Mouse (Mus musculus): ENCODE data around the gene Pdzd7. TPM values are rescaled to one million over a fixed set of nuclear protein-coding genes. Genes with fewer than 3 reads are reported as not detected.

Pdzd7 gene
- polyA plus RNA-seq (2014; fragmentation: Illumina TruSeq; extraction: RNeasy Lipid Tissue Mini Kit (QIAGEN cat#74804); ENCODE audit: low read depth, low replicate concordance) = not detected

DNA sequence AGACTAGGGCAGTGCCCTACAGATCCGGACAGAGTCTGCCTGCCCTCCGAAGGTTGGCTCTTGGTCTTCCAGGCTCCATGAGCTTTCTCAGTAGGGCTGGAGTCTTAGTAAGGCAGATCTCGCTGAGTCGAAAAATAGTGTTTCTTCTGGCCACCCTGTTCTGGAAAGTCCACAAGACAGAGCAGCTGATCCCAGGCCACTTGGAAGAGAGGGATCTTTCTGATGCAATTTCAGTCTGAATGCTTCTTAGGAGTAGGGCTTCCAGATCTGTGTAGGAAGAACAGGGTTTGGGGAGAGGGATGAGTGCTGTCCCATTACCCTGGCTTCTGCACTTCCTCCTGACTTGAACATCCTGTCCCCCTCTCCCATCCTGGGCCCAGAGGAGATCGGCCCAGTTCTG, at the start of gene Pdzd7:
Pdzd7 (minus strand) TSS at position 67 of the 400 bp plus-strand sequence.

DNA sequence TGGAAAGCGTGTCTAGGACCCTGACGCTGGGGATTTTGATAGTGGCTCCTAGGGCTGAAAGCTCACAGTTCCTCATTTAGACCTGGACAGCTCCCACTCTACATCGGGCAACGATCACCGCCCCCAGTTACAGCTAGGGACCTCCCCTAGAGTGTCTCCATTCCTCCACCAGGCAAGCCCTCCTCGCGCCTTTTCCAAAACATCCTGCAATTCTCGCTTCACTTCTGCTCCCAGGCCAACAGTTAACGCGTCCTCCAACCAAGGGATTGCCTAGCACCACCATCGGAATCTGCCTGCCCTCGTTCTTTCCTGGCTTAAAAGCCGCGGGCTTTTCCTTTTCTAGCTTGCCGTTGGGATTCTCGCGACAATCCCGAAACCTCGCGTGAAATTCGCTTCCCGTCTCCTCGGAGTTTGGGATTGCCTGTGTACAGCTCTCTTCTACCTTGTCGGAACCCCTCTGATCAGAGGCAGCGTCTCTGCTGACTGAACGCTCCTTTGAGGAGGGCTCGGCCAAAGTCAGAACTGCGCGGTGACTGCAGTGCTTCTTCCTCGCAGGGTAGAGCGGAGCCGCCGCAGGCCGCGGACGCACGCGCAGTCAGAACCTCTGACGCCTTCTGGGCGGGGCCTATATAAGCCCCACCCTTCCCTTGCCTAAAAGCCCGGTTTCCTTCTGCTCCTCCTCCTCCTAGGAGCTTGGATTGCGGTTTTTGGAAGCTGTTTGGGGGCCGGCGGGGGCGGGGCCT, 29.2 kb upstream of the Pdzd7 start, which contains the start of gene Kazald1:
Kazald1 (plus strand) TSS at position 662 of the 743 bp plus-strand sequence.

DNA sequence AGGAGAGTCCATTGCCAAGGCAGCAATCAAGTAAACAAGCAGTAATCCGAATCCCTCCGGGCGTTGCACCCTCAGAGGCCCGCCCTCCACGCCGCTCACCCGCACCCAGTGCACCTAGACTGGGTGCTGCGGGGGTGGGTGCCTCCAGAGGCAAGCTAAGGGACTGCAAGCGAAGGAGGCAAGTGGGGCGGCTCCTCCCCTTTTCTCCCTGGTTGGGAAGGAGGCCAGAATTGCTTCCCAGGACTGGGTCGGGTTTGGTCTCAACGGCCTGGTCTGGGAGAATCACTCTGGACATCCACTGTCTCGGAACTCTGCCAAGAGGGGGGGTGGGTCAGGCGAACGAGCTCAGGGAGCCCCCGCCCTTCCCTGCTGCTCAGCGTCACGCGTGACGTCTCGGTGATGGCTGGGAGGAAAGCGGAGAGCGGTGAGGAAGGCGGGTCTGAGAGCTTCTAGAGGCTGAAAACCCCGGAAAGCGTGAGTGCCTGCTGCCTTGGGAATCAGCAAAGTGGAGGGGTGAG, 2.0 kb upstream of the Pdzd7 start, which contains the start of gene Sfxn3:
Sfxn3 (plus strand) TSS at position 87 of the 518 bp plus-strand sequence.

DNA sequence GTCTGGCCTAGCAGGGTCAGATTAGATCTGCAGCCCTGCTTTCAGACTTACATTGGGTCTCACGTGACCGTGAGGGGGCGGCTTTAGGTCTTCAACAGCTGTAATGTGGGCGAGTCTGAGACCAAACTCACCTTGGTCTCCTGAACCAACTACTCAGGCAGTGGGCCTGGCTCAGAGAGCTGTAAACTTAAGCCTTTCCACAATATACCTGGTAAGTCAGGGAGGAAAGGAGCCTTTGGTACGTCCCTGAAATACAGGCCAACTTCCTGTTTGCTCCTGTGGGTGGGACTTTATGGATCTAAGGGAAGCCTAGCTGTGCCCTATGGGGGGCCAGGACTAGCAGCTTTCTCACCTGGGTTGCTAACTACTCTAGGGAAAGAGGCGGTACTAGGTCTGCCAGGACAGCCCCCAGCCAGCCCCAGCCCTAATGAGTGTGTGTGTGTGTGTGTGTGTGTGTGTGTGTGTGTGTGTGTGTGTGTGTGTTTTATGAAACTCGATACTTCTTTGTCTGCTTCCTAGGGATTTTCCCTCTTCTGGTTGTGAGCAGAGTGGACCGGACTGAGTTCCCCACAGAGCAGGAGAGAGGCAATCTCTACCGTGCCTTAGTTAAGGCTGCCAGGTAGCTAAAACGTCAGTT, 31.1 kb downstream of the Pdzd7 start, which contains the start of gene Lzts2:
Lzts2 (plus strand) TSS at position 80 of the 637 bp plus-strand sequence.

DNA sequence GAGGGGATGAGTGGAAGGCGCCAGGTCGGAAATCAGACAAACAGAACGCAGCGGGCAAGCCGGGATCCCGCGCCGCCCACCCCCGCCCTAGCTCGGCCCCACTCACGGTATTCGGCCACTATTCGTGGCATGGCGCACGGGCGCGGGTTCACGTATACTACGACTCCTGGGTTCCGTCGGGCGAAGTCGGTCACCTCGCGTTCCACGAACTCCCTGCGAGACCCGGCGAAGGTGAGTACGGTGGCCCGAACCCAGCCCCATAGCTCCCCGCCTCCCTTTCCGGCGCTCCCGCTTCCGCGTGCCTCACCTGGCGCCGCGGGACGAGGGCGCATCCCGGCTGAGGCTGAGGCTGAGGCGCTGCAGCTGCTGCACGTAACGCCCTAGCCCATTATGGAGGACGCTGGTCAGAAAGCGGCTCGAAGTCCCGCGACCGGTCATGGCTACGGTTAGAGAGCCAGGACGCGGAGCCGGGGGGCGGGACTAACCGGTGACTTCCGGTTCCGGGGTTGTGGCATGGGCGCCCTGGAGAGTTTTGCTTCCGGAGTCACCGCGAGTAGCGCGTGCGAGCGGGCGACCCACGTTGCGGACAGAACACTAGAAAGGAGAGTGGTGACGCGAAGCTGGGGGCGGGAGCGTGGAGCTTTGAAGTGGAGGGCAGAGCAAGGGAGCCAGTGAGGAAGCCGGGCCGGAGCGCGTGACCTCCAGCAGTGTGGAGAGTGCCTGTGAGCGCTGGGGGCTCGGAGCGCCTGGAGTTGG, 39.4 kb downstream of the Pdzd7 start, which contains the start of gene Mrpl43:
Mrpl43 (minus strand) TSS at position 486 of the 756 bp plus-strand sequence.

DNA sequence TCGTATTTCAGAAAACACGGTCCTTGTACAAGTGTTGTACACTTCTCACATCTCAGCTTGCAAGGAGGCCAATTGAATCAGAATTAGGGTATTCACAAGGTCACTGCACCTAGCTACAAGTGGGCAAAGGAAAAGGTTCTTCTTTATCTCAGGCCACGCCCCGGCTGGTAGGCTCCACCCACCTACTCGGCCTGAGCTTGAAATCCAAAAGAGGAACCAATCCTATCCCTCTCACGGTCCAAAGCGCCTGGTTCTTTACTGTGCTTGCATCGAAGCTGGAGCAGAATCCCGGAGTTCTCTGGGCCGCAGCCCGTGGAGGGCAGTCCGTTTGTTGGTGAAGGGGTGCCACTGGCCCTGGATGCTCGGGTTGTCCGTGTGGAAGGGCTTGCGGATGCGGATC, 40.1 kb downstream of the Pdzd7 start, which contains the start of gene Twnk:
Twnk (plus strand) TSS at position 220 of the 400 bp plus-strand sequence.

DNA sequence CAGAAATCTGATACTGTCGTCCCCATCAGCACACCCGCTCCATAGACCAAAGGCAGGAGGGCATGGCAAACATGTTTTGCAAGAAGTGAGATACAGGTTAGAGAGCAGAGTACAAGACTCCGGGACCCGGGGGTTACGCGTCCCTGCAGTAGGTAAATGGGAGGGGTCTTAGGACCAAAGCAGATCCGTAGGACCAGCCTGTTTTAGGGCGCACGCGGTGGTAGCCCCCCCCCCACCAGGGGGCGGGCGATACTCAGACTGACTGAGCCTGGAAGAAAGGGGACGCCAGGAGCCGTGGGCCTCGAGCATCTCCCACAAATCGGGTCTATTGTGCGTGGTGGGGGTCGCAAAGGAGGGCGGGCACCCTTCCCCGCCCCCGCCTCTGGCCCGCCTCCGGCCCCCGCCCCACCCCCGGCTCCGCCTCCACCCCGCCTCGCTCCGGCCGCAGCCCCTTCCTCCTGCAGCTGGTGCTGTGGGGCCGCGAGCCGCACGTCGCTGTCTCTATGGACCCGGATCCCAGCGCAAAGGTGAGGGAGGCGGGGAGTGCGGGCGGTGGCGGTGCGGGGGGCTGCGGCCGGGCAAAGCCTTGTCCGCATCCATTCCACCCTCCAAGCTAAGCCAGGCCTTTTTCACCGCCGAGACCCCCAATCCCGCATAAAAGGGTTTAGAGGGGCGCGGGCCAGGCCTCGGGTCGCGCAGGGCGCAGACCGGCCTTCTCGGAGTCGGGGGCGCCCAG, 56.5 kb downstream of the Pdzd7 start, which contains the start of gene Sema4g:
Sema4g (plus strand) TSS at position 271 of the 736 bp plus-strand sequence.

Other genes with a start within 250 kb of the Pdzd7 start
- gene Slf2, start 114.6 kb downstream of the Pdzd7 start, polyA plus RNA-seq (2014; fragmentation: Illumina TruSeq; extraction: RNeasy Lipid Tissue Mini Kit (QIAGEN cat#74804); ENCODE audit: low read depth, low replicate concordance) = 48.1 TPM
- gene Sema4g, start 56.6 kb downstream of the Pdzd7 start, polyA plus RNA-seq (2014; fragmentation: Illumina TruSeq; extraction: RNeasy Lipid Tissue Mini Kit (QIAGEN cat#74804); ENCODE audit: low read depth, low replicate concordance) = 0.52 TPM
- gene Twnk, start 40.1 kb downstream of the Pdzd7 start, polyA plus RNA-seq (2014; fragmentation: Illumina TruSeq; extraction: RNeasy Lipid Tissue Mini Kit (QIAGEN cat#74804); ENCODE audit: low read depth, low replicate concordance) = 8.7 TPM
- 15.7 TPM for gene Mrpl43, start 39.3 kb downstream of the Pdzd7 start, polyA plus RNA-seq (2014; fragmentation: Illumina TruSeq; extraction: RNeasy Lipid Tissue Mini Kit (QIAGEN cat#74804); ENCODE audit: low read depth, low replicate concordance)
- 10.3 TPM for gene Lzts2, start 31.3 kb downstream of the Pdzd7 start, polyA plus RNA-seq (2014; fragmentation: Illumina TruSeq; extraction: RNeasy Lipid Tissue Mini Kit (QIAGEN cat#74804); ENCODE audit: low read depth, low replicate concordance)
- gene Sfxn3, start 1.8 kb upstream of the Pdzd7 start, polyA plus RNA-seq (2014; fragmentation: Illumina TruSeq; extraction: RNeasy Lipid Tissue Mini Kit (QIAGEN cat#74804); ENCODE audit: low read depth, low replicate concordance) = 24.6 TPM
- not detected for gene Kazald1, start 29.5 kb upstream of the Pdzd7 start, polyA plus RNA-seq (2014; fragmentation: Illumina TruSeq; extraction: RNeasy Lipid Tissue Mini Kit (QIAGEN cat#74804); ENCODE audit: low read depth, low replicate concordance)
- gene Tlx1, start 105.0 kb upstream of the Pdzd7 start, polyA plus RNA-seq (2014; fragmentation: Illumina TruSeq; extraction: RNeasy Lipid Tissue Mini Kit (QIAGEN cat#74804); ENCODE audit: low read depth, low replicate concordance) = not detected
- gene Lbx1, start 190.1 kb upstream of the Pdzd7 start, polyA plus RNA-seq (2014; fragmentation: Illumina TruSeq; extraction: RNeasy Lipid Tissue Mini Kit (QIAGEN cat#74804); ENCODE audit: low read depth, low replicate concordance) = not detected

All from adrenal gland, adult 10 weeks (tissue).